Mouse (Mus musculus) ES-Bruce4 (cell line): ENCODE results near the gene Olfr1349.

Experiments used
- CTCF ChIP-seq: IDR thresholded peaks from one replicate; pipeline ENCODE4 v1.8.1; 2011; ENCODE audit warnings: low read depth, low read length
- POLR2A ChIP-seq: IDR thresholded peaks from one replicate; pipeline ENCODE4 v1.8.1; 2011; ENCODE audit warnings: low read length; ENCODE audit not compliant: insufficient read depth

- TF ChIP-seq POLR2A (no peak), CTCF (peak; percentile 64)
Observed at GRCm38 (mm10) chr7:6525001-6525400, 2.3 kb upstream of the Olfr1349 start.
